Mouse (Mus musculus) ES-E14 (cell line): ENCODE results near the gene Neil3. TPM values are rescaled to one million over a fixed set of nuclear protein-coding genes. Genes with fewer than 3 reads are reported as not detected.

Source experiments
- DNase-seq: peaks from one replicate; pipeline ENCODE4 v3.0.0-alpha.2; 2013; ENCODE audit warnings: low read depth, low spot score
- H3K27ac ChIP-seq: 2 replicates; pipeline ENCODE4 v1.5.1; 2012; ENCODE audit warnings: low read depth, mild to moderate bottlenecking, low read length, moderate library complexity, mixed read lengths; ENCODE audit not compliant: poor library complexity, insufficient read depth, severe bottlenecking
- H3K36me3 ChIP-seq: 2 replicates; pipeline ENCODE4 v1.6.1; 2012; ENCODE audit warnings: mild to moderate bottlenecking, low read length, moderate library complexity, mixed read lengths; ENCODE audit not compliant: control insufficient read depth, poor library complexity, insufficient read depth, severe bottlenecking
- H3K4me1 ChIP-seq, 2 experiments: fragments of 150-350 bp in 1 of 2; sonication (generic) in 1 of 2; 2 replicates each; pipeline ENCODE4 v1.6.1; 2012; ENCODE audit warnings: low read length in 2 of 2, mild to moderate bottlenecking in 1 of 2, mixed read lengths in 1 of 2; ENCODE audit not compliant: control insufficient read depth in 2 of 2, insufficient read depth in 2 of 2, poor library complexity in 1 of 2
- H3K4me3 ChIP-seq, 2 experiments: fragments of 150-350 bp in 1 of 2; sonication (generic) in 1 of 2; 2 replicates each; pipeline ENCODE4 v1.5.1; 2012; ENCODE audit warnings: low read length in 2 of 2, low read depth in 1 of 2, mild to moderate bottlenecking in 1 of 2, mixed read lengths in 1 of 2; ENCODE audit not compliant: insufficient read depth in 1 of 2, poor library complexity in 1 of 2, severe bottlenecking in 1 of 2
- H3K9ac ChIP-seq: 2 replicates; pipeline ENCODE4 v1.6.1; 2012; ENCODE audit warnings: low read depth, mild to moderate bottlenecking, low read length, mixed read lengths; ENCODE audit not compliant: poor library complexity, insufficient read depth, severe bottlenecking
- H3K9me3 ChIP-seq: fragments of 150-350 bp; sonication (generic); 2 replicates; pipeline ENCODE4 v1.6.1; 2012; ENCODE audit warnings: low read depth, mild to moderate bottlenecking, low read length; ENCODE audit not compliant: control insufficient read depth, insufficient read depth
- CHD2 ChIP-seq: IDR thresholded peaks from 2 replicates; pipeline ENCODE4 v1.6.1; 2014; ENCODE audit warnings: mild to moderate bottlenecking, low read depth, low read length, inconsistent platforms
- HCFC1 ChIP-seq: IDR thresholded peaks from 2 replicates; pipeline ENCODE4 v1.6.1; 2012; ENCODE audit warnings: low read length, inconsistent platforms, borderline replicate concordance; ENCODE audit not compliant: insufficient read depth
- MAFK ChIP-seq: IDR thresholded peaks from 2 replicates; pipeline ENCODE4 v1.6.1; 2014; ENCODE audit warnings: mild to moderate bottlenecking, low read depth, low read length, inconsistent platforms; ENCODE audit not compliant: insufficient read depth
- ZC3H11A ChIP-seq: IDR thresholded peaks from 2 replicates; pipeline ENCODE4 v1.6.1; 2012; ENCODE audit warnings: low read depth, mild to moderate bottlenecking, inconsistent platforms, low read length, borderline replicate concordance
- ZNF384 ChIP-seq: IDR thresholded peaks from 2 replicates; pipeline ENCODE4 v1.6.1; 2012; ENCODE audit warnings: low read depth, low read length, inconsistent platforms
- in situ Hi-C, 2 experiments: fragments of 600-800 bp; cut with MboI; formaldehyde crosslinking; loops; one replicate each; pipeline ENCODE4 v1.15.1; 2025; ENCODE audit warnings: low sequenced_read_pairs in 2 of 2, inconsistent platforms in 1 of 2; ENCODE audit not compliant: unreplicated experiment in 2 of 2
- total RNA-seq: library from RNA; depleted of rRNA; stranded (reverse); fragments of 300-350 nt; gene quantifications from 2 replicates; pipeline ENCODE4 v1.2.3, GENCODE M21; 2012

Gene Neil3
- total RNA-seq, 1 experiment: 4.0 TPM

DNA sequence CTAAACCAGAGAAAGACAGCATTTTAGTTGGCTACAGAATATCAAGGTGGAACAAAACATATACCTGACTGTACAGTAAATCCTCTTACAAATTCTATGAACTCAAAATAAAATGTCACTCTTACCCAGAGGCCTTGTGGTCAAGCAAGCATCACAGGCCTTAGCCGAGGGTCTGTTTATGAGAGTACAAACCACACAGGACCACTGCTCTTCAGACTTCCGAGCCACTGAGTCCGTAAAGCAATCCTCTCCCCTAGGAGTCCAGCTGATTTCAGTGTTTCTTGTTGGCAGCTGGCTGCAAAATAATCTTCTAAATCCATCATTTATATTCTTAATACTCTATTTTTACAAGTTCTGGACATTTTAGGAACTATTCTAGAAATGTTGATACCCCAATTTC, 38.0 kb downstream of the Neil3 start:
- Histone ChIP-seq H3K9me3 (no peaks in the 10 kb centered on the region), H3K9ac (no peak overlapping the region), H3K4me3 (no peak overlapping the region), H3K36me3 (no peaks in the 10 kb centered on the region), H3K4me1 (no peaks in the 10 kb centered on the region), H3K27ac (no peak overlapping the region)
- in situ Hi-C loops: no loop called here
- no peak for DNase-seq
- TF ChIP-seq ZNF384 (no peak), HCFC1 (no peak), CHD2 (no peak), MAFK (no peak), ZC3H11A (no peak)

DNA sequence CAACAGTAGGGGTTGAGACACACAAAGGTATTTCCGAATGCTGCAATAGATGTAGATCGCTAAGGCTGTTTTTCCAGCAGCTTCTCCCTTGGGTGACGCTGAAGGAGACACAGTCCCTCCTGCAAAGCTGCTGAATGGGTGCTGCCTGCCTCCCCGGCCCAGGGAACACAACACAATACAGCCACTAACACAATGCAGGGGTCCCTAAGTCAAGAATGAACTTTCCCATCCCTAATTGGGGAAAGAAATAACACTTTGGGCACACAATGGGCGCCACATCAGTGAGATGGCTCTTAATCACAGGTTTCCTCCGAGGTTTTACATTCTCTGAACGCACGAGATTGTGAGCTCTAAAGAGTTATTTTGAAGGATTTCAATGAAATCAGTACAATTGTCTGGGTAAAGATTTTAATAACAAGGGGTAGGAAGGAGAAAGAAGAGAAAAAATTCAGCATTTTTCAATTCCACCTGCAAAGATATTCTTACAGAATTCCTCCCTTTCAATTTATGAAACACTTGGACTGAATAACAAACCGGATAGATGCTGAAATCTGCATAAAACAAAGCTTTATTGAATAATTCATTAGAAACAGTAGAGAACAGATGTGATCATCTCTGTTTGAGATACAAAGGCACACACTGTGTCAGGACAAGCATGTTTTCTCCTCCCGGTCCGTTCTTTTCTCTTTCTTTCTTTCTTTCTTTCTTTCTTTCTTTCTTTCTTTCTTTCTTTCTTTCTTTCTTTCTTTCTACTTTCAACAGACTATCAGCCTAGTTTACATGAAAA, 38.6 kb downstream of the Neil3 start:
- in situ Hi-C loops: no loop called here
- H3K27ac ChIP-seq: no peak overlapping the region
- H3K4me3 ChIP-seq: no peak overlapping the region
- no peak for DNase-seq
- TF ChIP-seq ZNF384 (no peak), MAFK (no peak), CHD2 (no peak), HCFC1 (no peak)
- H3K4me1 ChIP-seq: no peaks in the 10 kb centered on the region
- H3K9ac ChIP-seq: no peak overlapping the region
- no peaks in the 10 kb centered on the region for H3K36me3 ChIP-seq
- H3K9me3 ChIP-seq: no peaks in the 10 kb centered on the region

DNA sequence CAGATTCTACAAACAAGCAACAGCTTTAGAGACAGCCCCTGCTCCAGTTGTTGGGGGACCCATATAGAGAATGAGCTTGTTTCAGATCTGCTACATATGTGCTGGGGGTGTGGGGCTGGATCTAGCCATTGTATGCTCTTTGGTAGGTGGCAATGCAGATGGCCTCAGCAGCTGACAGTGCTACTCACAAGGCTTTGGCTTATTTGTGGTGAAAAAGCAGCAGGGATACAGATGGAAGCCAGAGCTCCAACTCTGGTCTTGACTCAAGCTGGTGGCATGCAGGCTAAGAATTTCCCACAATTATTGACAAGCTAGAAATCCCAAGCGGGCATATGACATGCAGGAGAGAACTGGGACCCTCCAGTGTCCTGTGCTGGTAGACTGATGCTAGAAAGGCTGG, 40.8 kb downstream of the Neil3 start:
- Histone ChIP-seq H3K9me3 (no peaks in the 10 kb centered on the region), H3K4me3 (no peak overlapping the region), H3K36me3 (no peaks in the 10 kb centered on the region), H3K4me1 (no peaks in the 10 kb centered on the region), H3K9ac (no peak overlapping the region), H3K27ac (no peak overlapping the region)
- in situ Hi-C loops: no loop called here
- no peak for DNase-seq
- TF ChIP-seq ZC3H11A: no peak
- TF ChIP-seq MAFK: no peak
- TF ChIP-seq ZNF384: no peak
- TF ChIP-seq HCFC1: no peak
- TF ChIP-seq CHD2: no peak

DNA sequence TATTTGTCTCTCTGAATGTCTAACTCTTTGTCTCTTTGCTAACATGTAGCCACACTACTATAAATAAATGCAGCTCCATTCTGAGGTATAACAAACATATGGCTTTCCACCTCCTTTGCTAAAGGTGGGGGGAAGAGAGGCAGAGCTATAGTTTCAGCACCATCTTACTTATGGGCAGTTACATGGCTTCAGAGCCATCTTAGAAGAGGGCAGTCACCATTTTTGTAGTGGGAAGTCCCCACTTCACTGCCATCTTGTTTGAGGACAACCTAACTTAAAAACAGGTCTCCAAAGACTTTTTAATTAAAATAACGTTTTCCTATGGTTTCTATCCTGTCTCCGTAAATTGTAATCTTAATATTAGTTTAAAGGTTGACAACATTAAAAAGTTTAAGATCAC, 47.1 kb downstream of the Neil3 start:
- Histone ChIP-seq H3K36me3 (no peaks in the 10 kb centered on the region), H3K4me1 (no peaks in the 10 kb centered on the region), H3K9me3 (no peaks in the 10 kb centered on the region), H3K4me3 (no peak overlapping the region), H3K27ac (no peak overlapping the region), H3K9ac (no peak overlapping the region)
- peak; percentile 74 for TF ChIP-seq HCFC1
- no peak for TF ChIP-seq ZC3H11A
- in situ Hi-C loops: no loop called here
- DNase-seq: no peak

DNA sequence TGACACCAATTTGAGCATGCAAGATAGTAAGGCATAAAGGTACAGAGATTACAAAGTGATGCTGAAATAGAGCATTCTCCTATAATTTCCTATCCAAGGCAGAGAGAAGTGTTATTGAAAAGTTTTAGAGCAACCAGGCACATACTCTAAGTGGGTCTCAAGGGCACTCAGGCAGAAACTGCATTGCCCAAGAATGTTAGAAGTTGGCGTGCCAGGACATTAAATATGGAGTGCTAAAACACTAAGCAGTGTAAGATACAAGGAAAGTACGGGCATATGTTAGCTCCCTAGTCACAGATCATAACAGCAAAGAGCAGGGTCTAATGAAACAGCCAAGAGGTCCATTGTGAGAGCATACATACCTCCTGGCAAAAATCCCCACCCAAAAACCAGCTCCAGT, 65.3 kb downstream of the Neil3 start:
- no peak for DNase-seq
- no peak overlapping the region for H3K27ac ChIP-seq
- TF ChIP-seq MAFK: no peak
- no peak for TF ChIP-seq ZC3H11A
- no peak for TF ChIP-seq CHD2
- no peak for TF ChIP-seq ZNF384
- no peak for TF ChIP-seq HCFC1
- H3K4me3 ChIP-seq: no peak overlapping the region
- no peaks in the 10 kb centered on the region for H3K36me3 ChIP-seq
- H3K9me3 ChIP-seq: no peaks in the 10 kb centered on the region
- H3K9ac ChIP-seq: no peak overlapping the region
- H3K4me1 ChIP-seq: no peaks in the 10 kb centered on the region
- in situ Hi-C loops: no loop called here
